Comparison of ENCODE assay signal across 19 mouse cellular contexts in the genomic region with DNA sequence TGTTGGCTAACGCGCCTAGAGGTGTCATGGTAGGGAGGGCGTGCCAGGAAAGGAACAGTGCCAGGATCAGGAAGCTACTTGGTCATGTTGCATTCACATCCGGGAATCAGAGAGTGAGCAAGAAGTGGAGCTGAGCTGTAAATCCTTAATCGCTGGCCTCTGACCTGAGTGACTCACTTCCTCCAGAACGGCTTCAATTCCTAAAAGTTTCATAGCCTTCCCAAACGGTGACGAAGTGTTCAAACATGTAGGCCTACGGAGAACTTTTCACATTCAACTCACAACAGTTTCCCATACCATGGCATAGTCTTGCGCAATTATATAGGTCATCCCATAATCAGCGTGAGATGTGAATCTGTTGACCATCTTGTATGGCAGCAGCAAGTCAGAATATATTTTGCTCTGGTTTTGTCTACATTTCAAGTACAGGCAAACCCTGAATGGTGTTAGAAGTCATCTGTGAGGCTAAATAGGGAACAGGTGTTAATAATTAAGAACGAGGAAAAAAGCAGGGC.
DNase-seq lines count a peak whose midpoint lies in the region; ATAC-seq lines count a peak whose summit lies in the region.
"Had no signal": no experiment of that assay in that cellular context is flagged by ENCODE, and none has a peak within 500 bp of the region (broad histone marks: within the 10 kb centered on the region; RNA-seq: fewer than 3 reads in every experiment).

No protein-coding gene starts in this region.

- 92% methylated on average over 12 of the region's 12 CpGs for WGBS in hindbrain, embryonic 13.5 days

- H3K4me2 ChIP-seq in hindbrain, embryonic 13.5 days = no peak overlapping the region
- H3K4me2 ChIP-seq: intestine, embryonic 15.5 days; liver, embryonic 12.5 days; lung, embryonic 14.5 days; midbrain, embryonic 13.5 days had no signal

- no peak overlapping the region for H3K9ac ChIP-seq in hindbrain, embryonic 13.5 days
- H3K9ac ChIP-seq: intestine, embryonic 15.5 days; liver, embryonic 12.5 days; lung, embryonic 14.5 days; midbrain, embryonic 13.5 days had no signal

- no peaks in the 10 kb centered on the region for H3K9me3 ChIP-seq in hindbrain, embryonic 13.5 days
- H3K9me3 ChIP-seq: hindbrain, embryonic 10.5 days; intestine, embryonic 15.5 days; liver, embryonic 12.5 days; midbrain, embryonic 13.5 days had no signal

- no peak for ATAC-seq in hindbrain, embryonic 13.5 days (ENCODE audit: low FRiP score)
- ATAC-seq: CD4-positive, CD25-positive, alpha-beta regulatory T cell, adult 4 months; intestine, embryonic 15.5 days; liver, embryonic 12.5 days; midbrain, embryonic 13.5 days had no signal

- no peaks in the 10 kb centered on the region for H3K4me1 ChIP-seq in hindbrain, embryonic 13.5 days (replicated peaks)
- H3K4me1 ChIP-seq: hindbrain, embryonic 10.5 days; intestine, embryonic 15.5 days; liver, embryonic 12.5 days; midbrain, embryonic 13.5 days had no signal

- H3K36me3 ChIP-seq in hindbrain, embryonic 13.5 days = no peaks in the 10 kb centered on the region
- H3K36me3 ChIP-seq: G1E; hindbrain, embryonic 10.5 days; intestine, embryonic 15.5 days; liver, embryonic 12.5 days; midbrain, embryonic 13.5 days had no signal

- peak; percentile 22 for DNase-seq in kidney, adult 9 months
- DNase-seq in kidney, adult 11 months = no peak
- DNase-seq in Muller cell, postnatal 12 days (ENCODE audit: inconsistent ontology term) = peak; percentile 7
- peak; percentile 21 for DNase-seq in embryo, embryonic 10.5 days (ENCODE audit: low spot score)
- peak; percentile 42 for DNase-seq in hindlimb bud, embryonic 11.5 days (ENCODE audit: extremely low spot score, low read depth, low spot score)
- DNase-seq in left cerebral cortex, adult 8-10 months (ENCODE audit: low spot score in 2 of 2) = no peak
- DNase-seq: adrenal gland, adult 8-10 months; gastrocnemius, postnatal 10 days; heart, adult 18-20 months; lung, embryonic 14.5 days; retina, postnatal 1 day; thymus, postnatal 4 days had no signal

- H3K27ac ChIP-seq in hindbrain, embryonic 13.5 days = no peak overlapping the region
- H3K27ac ChIP-seq: hindbrain, embryonic 10.5 days; intestine, embryonic 15.5 days; liver, embryonic 12.5 days; midbrain, embryonic 13.5 days had no signal

- no peak overlapping the region for H3K4me3 ChIP-seq in hindbrain, embryonic 13.5 days
- H3K4me3 ChIP-seq: hindbrain, embryonic 10.5 days; intestine, embryonic 15.5 days; liver, embryonic 12.5 days; midbrain, embryonic 13.5 days had no signal

- no peaks in the 10 kb centered on the region for H3K27me3 ChIP-seq in hindbrain, embryonic 13.5 days
- H3K27me3 ChIP-seq: intestine, embryonic 15.5 days; liver, embryonic 12.5 days; midbrain, embryonic 13.5 days had no signal

Comparison
In these comparisons a context has a peak if more than half of its experiments do, and no peak if none do; other contexts are left out.
1. DNase-seq: peak in kidney, adult 9 months (single experiment), Muller cell, postnatal 12 days (single experiment), embryo, embryonic 10.5 days (single experiment) and hindlimb bud, embryonic 11.5 days (single experiment); none in kidney, adult 11 months (single experiment) and left cerebral cortex, adult 8-10 months (0 of 2).